16 mouse cellular contexts compared by ENCODE assay signal in genomic region chr12:100944921-100945336, GRCm38 (mm10). TPM values are rescaled to one million over a fixed set of nuclear protein-coding genes. Genes with fewer than 3 reads are reported as not detected.
DNase-seq lines count a peak whose midpoint lies in the region; ATAC-seq and TF ChIP-seq lines count a peak whose summit lies in the region.
"Had no signal": no experiment of that assay in that cellular context is flagged by ENCODE, and none has a peak within 500 bp of the region (broad histone marks: within the 10 kb centered on the region; RNA-seq: fewer than 3 reads in every experiment).

No protein-coding gene starts in this region.

- peaks cover 10% of the 10 kb centered on the region; the same call in 1 of the 2 replicates for H3K36me3 ChIP-seq in lung, postnatal 0 days (ENCODE audit: insufficient read depth, low read length)

- no peaks in the 10 kb centered on the region for H3K27me3 ChIP-seq in lung, postnatal 0 days (replicated peaks; ENCODE audit: insufficient read depth, low read length)

- intact Hi-C loops in gastrocnemius, adult 2 months (cut with DNase I): no loop called here

- no peak for TF ChIP-seq CTCF in gastrocnemius, adult 2 months (IDR thresholded peaks at IDR 0.05)
- no peak for TF ChIP-seq CTCF in lung, postnatal 0 days (IDR thresholded peaks at IDR 0.05)

- H3K9me3 ChIP-seq in lung, postnatal 0 days (ENCODE audit: low read length): no peaks in the 10 kb centered on the region
- H3K9me3 ChIP-seq: limb, embryonic 10.5 days had no signal

- H3K4me1 ChIP-seq in lung, postnatal 0 days (ENCODE audit: insufficient read depth, low read depth, low read length): no peaks in the 10 kb centered on the region

- peak overlapping the region; percentile 63 for H3K27ac ChIP-seq in gastrocnemius, adult 2 months
- no peak overlapping the region for H3K27ac ChIP-seq in lung, postnatal 0 days (ENCODE audit: low read length)
- H3K27ac ChIP-seq: limb, embryonic 10.5 days; liver, embryonic 14.5 days had no signal

- no peak overlapping the region for H3K4me3 ChIP-seq in gastrocnemius, adult 2 months
- no peak overlapping the region for H3K4me3 ChIP-seq in lung, postnatal 0 days (ENCODE audit: low read depth, low read length)
- H3K4me3 ChIP-seq: limb, embryonic 10.5 days had no signal

- peak; percentile 72 for DNase-seq in gastrocnemius, adult 2 months
- DNase-seq in gastrocnemius, postnatal 4 days (ENCODE audit: low spot score in 2 of 2): no peak
- DNase-seq in lung, postnatal 0 days (ENCODE audit: low spot score): peak; percentile 52
- DNase-seq in lung, postnatal 36 days: no peak
- peak; percentile 68 to 76 for DNase-seq in cerebellum, postnatal 25 days
- DNase-seq in right cerebral cortex, postnatal 10 days (ENCODE audit: low spot score in 2 of 2): no peak
- no peak for DNase-seq in spleen, postnatal 14 days (ENCODE audit: low spot score in 2 of 2)
- DNase-seq: adrenal gland, postnatal 10 days; heart, postnatal 36 days; kidney, postnatal 10 days; right cerebral cortex, adult 18-20 months; thymus, postnatal 25 days had no signal

- no peak for TF ChIP-seq EP300 in lung, postnatal 0 days (IDR thresholded peaks at IDR 0.05)

- 64% methylated on average over 21 of the region's 21 CpGs for WGBS in lung, postnatal 0 days

- H3K9ac ChIP-seq in lung, postnatal 0 days (replicated peaks; ENCODE audit: low read depth): no peak overlapping the region
- H3K9ac ChIP-seq: liver, embryonic 14.5 days had no signal

- ATAC-seq in lung, postnatal 0 days: peak; percentile 79
- no peak for ATAC-seq in activated CD4-positive, CD25-positive, alpha-beta regulatory T cell, adult 4 months

- no peak overlapping the region for H3K4me2 ChIP-seq in lung, postnatal 0 days (replicated peaks; ENCODE audit: low read depth, low read length)
- H3K4me2 ChIP-seq: heart, embryonic 11.5 days had no signal

RNA-seq across cellular contexts. Expression of gene Gpr68, which starts 36.9 kb away (rescaled TPM):
- under 1 TPM in 1 of 2 experiments, not detected in 1; 0.14 TPM for total RNA-seq in gastrocnemius, adult 2 months (2021)
- under 1 TPM; 0.23 to 0.49 TPM for total RNA-seq in gastrocnemius, postnatal 4 days (2021)
- 0.15 and 0.21 TPM in 2 replicates for polyA plus RNA-seq in lung, postnatal 0 days (2015; fragmentation: Nextera tagmentation; extraction: Ambion mirVana)
- 10 to 100 TPM; 55.7 to 78.7 TPM for polyA plus RNA-seq in activated CD4-positive, CD25-positive, alpha-beta regulatory T cell, adult 4 months (2017; shearing (Covaris generic))

Comparison
In these comparisons a context has a peak if more than half of its experiments do, and no peak if none do; other contexts are left out.
1. DNase-seq: peak in gastrocnemius, adult 2 months (single experiment), lung, postnatal 0 days (single experiment) and cerebellum, postnatal 25 days (2 of 2); none in gastrocnemius, postnatal 4 days (0 of 2), lung, postnatal 36 days (single experiment), right cerebral cortex, postnatal 10 days (0 of 2) and spleen, postnatal 14 days (0 of 2).